Mouse (Mus musculus): ENCODE data around the gene Ldlrad3.

DNA sequence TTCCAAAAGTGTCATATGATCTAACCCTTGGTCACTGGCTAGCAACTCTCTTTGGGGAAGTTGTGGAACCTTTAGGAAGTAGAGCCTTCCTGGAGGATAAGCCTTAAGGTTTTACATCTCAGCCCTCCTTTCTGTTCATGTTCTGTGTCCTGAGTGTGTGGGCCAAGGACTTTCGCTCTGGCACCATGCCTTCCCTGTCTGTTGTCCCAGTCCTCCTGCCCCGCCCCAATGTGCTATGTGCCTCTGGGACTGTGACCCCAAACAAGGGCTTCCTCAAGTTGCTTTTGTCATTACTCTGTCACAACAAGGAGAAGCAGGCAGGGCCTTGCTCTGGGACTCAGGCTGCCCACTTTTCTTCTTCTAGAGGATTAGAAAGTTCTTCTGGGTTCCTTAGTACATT lies 42.9 kb upstream of the Ldlrad3 start:
- no peak for TF ChIP-seq CTCF (IDR thresholded peaks at IDR 0.05; ENCODE audit: low read depth)
- TF ChIP-seq EP300 (IDR thresholded peaks at IDR 0.05; ENCODE audit: low read depth), result no peak
